Mouse (Mus musculus) kidney, adult 9 months (tissue): ENCODE measurements around the gene Prdx6.
"Not testable (repeated sequence)": the region's sequence is repeated elsewhere in the genome, so short reads cannot be mapped to it uniquely, and the experiment has no call there.

Experiments used
- DNase-seq: peaks from one replicate; pipeline ENCODE4 v3.0.0; 2022

Gene Prdx6

DNA sequence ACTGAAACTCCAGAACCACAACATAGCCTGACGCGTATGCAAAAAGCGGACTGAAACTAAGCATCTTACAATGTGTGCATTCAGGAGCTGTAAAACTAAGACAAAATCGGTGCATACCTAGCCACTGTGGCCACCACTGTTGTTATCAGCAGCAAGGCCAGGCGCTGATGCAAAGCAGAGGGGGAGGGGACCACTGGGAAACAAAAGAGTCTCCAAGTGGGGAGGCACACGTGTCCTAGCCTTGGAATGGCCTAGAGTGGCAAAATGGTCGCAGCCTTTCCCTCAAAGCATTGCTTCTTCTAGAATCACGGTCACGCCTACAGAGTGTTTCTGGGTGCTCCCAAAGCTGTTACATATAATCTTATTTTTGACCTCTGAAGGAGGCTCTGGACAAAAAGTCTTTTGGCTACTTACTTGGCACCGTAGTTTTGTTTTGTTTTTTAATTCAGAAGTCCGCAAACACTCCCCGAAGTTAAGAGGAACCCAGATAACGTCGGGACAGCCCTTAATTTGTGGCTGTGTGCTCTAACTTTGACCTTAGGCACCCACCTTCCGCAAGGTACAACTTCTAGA, 902 bp downstream of the Prdx6 start:
- DNase-seq, result peak; percentile 50

DNA sequence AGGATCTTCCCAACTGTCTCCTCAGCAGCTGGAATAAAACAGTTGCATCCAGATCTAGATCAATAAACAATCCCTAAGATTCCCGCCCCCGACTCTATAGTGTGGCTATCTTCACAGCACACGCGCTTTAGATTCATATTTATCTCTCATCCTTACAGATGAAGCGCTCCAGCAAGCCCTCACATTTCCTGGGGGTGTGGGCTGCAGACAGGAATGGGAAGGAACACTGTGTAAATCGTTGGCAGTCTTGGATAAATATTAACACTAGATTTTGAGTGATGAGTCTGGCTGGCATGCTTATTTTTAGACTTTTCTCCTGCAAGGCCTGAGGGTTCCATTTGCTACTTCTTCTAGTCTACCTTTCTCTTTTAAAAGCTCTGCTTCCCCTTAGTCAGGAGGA, 1.6 kb downstream of the Prdx6 start:
- DNase-seq, result peak; percentile 75

- DNase-seq, result peak; percentile 31
Observed at GRCm38 (mm10) chr1:161248685-161249084, 2.3 kb downstream of the Prdx6 start.

DNA sequence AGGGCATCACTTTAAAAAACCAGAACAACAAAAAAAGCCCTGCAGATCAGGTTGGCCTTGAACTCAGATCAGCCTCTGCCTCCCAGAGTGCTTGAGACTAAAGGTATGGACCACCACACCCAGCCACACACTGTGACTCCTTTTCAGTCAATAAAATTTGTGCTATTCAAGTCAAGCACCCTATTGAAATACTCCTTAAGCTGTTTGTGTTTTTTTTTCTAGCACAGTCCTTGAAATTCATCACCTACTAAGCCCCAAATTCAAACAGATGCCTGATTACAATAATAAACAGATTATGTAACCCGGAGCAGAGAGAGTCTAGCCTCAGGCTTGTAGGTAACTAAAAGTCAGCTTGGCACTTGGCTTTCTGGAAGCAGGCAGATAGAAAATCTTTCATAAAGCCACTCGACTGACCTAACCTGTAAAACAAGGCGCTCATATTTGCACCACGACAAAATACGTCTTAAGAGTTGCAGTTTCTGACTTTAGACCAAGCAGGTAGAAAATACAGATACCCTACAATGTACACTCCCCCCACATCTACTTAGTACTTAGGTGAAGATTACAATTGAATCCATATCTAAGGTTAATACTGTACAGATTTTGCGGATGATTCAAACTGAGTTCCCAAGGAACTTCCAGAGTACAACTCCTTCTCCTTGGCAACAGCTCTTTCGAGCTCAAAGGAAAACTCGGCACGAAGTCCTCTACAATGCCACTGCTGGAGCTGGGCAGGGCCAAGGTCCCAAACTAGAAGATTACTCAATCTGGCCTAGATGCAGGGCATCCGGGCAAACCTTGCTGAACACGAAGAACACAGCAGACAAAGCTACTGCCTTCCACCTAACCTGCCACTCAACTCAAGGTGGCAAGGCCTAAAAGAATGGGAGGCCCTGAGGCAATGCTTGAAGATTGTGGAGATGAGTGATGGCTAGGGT, 3.1 kb downstream of the Prdx6 start:
- DNase-seq, result peak; percentile 84

DNA sequence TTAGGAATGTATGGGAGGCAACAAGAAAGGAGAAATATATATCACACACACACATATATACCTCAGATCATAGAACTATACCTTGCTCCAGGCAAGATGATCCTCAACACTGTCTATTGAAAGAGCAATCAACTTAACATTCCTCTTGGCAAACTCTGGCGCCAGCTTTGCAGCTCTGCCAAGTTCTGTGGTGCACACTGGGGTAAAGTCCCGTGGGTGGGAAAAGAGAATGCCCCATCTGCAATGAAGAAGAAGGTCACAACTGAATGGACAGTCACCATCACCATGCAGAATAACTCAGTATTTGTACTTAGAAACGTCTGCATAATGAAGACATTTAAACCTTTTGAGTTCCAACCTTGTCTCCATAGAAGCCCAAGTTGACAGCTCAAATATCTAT, 3.8 kb downstream of the Prdx6 start:
- DNase-seq, result peak; percentile 75

GRCm38 (mm10) chr1:161237750-161238149, 13.3 kb downstream of the Prdx6 start:
- no peak for DNase-seq

- DNase-seq, result no peak
Observed at GRCm38 (mm10) chr1:161237339-161237738, 13.7 kb downstream of the Prdx6 start.

DNA sequence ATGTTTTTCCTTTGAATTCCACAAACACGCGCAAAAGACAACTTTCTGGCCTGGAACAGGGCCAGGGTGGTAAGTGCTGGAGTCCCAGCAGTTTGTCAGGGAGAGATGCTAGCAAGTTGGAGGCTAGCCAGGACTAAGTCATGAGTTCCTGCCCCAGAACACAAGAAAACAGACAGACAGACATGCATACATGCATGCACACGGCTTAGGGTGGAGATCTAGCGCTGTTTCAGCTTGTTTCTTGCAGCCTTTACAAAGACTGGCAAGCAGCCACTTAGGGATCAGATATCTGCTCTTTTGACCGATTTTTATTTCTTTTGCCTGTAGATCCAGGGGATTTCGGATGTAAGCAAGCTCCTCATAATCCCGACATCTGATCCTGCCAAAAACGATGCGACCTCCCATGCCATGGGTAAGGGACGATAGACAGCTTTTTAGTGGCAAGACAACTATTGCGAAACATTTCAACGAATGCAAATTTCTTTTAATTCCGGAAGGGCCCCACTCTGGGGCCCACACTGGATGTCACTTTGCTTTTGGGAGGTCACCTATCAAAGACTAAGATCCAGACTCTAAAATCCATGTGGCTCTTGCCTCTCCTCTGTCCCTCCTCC, 17.7 kb downstream of the Prdx6 start:
- DNase-seq, result no peak

GRCm38 (mm10) chr1:161232181-161232580, 18.8 kb downstream of the Prdx6 start:
- no peak for DNase-seq

GRCm38 (mm10) chr1:161224837-161225236, 26.2 kb downstream of the Prdx6 start:
- peak; percentile 43 for DNase-seq

- no peak for DNase-seq
Observed at GRCm38 (mm10) chr1:161219816-161220215, 31.2 kb downstream of the Prdx6 start.

- DNase-seq, result peak; percentile 17
Observed at GRCm38 (mm10) chr1:161214465-161214864, 36.6 kb downstream of the Prdx6 start.

DNA sequence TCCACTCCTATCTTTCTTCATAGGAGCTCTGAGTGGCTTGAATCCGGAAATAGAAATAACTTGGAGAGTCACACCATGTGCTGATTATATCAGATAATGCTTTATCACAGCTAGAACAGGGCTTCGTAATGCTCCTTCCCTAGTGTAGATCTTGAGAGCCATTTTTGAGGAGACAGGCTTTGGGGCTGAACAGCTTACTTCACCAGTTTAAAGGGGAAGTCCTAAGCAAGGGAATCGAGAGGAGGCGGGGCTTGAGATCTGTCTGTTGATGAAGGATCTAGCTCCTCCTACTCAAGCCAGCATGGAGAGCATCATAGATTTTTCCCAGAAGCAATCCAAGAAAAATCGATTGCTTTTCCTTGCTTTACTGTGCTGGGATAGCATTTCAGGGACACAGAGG, 51.2 kb downstream of the Prdx6 start:
- DNase-seq, result no peak

GRCm38 (mm10) chr1:161196364-161196763, 54.7 kb downstream of the Prdx6 start:
- not testable (repeated sequence) for DNase-seq

DNA sequence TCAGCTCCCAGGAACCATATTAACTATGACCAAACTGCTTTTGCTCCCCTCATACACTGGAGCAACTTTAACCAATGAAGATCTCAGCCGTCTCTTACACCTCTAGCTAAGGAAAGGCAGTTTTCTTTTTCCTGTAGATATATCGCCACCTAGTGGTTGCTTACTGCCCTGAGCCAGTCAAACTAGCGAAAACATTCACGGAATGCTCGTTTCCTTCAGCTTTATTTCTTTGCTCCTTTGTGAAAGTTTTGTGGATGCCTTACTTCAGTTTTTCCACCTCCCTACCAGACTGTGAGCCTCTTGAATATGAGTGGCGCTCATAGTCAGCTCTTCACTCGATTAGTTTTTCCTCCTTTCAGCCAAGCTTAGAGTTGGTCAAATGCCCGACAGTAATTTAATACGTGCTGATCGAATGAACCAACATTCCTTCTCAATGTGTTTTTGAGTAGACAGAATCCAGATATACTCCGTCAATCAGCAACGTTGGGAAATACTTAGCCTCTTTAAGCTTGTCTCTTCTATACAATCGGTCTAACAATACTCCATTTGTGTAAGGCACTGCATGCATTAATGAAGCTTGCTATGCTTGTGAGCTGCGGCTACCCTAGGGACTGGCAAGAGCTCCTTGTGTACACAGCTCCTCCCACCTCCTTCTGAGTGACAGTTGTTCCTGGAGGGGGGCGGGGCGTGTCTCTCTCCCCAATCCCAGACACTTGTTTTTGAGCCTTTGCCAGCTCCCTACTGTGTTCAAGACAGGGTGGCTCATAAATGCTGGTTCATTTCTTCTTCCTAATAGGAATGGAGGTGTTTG, 55.3 kb downstream of the Prdx6 start:
- DNase-seq, result peak; percentile 87

DNA sequence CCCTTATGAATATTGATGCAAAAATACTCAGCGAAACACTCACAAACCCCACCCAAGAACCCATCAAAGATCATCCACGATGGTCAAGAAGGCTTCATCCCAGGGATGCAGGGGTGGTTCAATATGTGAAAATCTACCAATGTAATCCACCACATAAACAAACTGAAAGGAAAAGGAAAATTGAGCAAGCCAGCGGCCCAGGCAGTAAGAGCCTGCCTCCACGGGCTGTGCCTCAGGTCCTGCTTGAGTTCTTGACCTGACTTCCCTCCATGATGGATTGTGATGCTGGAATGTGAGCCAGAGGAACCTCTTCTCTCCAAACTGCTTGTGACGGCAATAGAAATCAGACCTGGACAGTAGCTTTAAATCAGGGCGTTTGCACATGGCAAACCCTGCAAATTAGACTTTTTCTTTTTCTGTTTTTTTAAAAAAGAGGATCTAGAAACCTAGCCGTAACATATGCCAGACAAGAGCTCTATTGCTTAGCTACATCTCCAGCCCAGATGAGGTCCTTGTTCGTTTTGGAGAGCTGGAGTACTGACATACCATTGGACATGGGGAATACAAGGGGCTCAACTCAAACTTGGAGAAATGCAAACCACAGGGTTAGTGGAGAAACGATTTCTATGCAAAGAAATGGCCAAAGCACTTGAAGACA, 60.6 kb downstream of the Prdx6 start:
- DNase-seq, result no peak
